Mouse (Mus musculus): ENCODE measurements around the gene Olfr786.

- TF ChIP-seq POLR2A (IDR thresholded peaks at IDR 0.05; ENCODE audit: low read depth, low read length) (no peak), CTCF (conservative IDR thresholded peaks at IDR 0.05; ENCODE audit: insufficient read depth, insufficient read length, low read depth, low read length) (no peak)
These were observed 22.0 kb upstream of the Olfr786 start, which contains the start of gene Olfr785 for GRCm38 (mm10) chr10:129405126-129405525.

Data from kidney, adult 2 months (tissue).